Mouse (Mus musculus) erythroblast, embryonic 14.5 days (primary cell): ENCODE results near the gene Tmem107.

Source experiments
- GATA1 ChIP-seq: IDR thresholded peaks from 2 replicates; pipeline ENCODE4 v1.6.1; 2012; ENCODE audit warnings: low read length, inconsistent platforms, mixed read lengths
- TAL1 ChIP-seq: IDR thresholded peaks from 3 replicates; pipeline ENCODE4 v1.6.1; 2012; ENCODE audit warnings: low read length, inconsistent platforms, mixed read lengths

- TF ChIP-seq GATA1 (no peak), TAL1 (no peak)
Measured at GRCm38 (mm10) chr11:69048151-69048550, 22.5 kb upstream of the Tmem107 start.
